29 mouse cellular contexts compared by ENCODE assay signal in the genomic region with DNA sequence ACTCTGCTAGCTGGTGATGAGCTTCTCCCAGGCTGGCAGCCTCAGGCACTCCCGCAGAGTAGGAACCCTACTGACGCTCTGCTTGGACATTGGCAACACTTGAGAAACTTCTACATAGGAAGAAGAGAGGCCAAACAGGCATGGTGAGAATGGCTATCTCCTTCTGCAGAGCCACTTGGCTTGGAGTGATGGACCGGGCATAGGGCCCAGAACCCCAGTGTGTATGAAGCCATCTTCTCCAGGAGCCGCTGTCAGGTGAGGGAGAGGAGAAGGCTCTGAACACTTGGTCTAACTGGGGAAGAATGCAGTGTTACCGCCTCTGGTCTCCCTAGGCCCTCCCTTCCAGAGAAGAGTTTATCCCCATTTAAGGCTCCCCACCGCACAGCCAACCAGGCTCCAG. TPM values are rescaled to one million over a fixed set of nuclear protein-coding genes. Genes with fewer than 3 reads are reported as not detected.
DNase-seq lines count a peak whose midpoint lies in the region; TF ChIP-seq lines count a peak whose summit lies in the region.
"Had no signal": no experiment of that assay in that cellular context is flagged by ENCODE, and none has a peak within 500 bp of the region (broad histone marks: within the 10 kb centered on the region; RNA-seq: fewer than 3 reads in every experiment).

No protein-coding gene starts in this region.

- DNase-seq in cerebellum, adult 2 months, result peak; percentile 40 to 48
- no peak for DNase-seq in cerebellum, adult 9-11 months
- peak; percentile 68 to 81 for DNase-seq in cerebellum, postnatal 25 days
- no peak for DNase-seq in cerebellum, adult 9-10 months
- peak; percentile 37 to 39 for DNase-seq in heart, adult 18-20 months
- DNase-seq in heart, embryonic 10.5 days (ENCODE audit: low spot score), result no peak
- DNase-seq in urinary bladder, postnatal 14 days (ENCODE audit: low spot score), result peak; percentile 21
- no peak for DNase-seq in urinary bladder, adult 2 months (ENCODE audit: low spot score)
- DNase-seq: adrenal gland, adult 2 months; adrenal gland, postnatal 14 days; B cell, adult 2 months; embryo, embryonic 11 days; gastrocnemius, adult 2 months; gastrocnemius, postnatal 14 days; heart, adult 11 months; heart, postnatal 4 days; kidney, adult 18-20 months; kidney, adult 9 months had no signal

- TF ChIP-seq CTCF in cerebellum, adult 2 months (IDR thresholded peaks at IDR 0.05; ENCODE audit: borderline replicate concordance, insufficient read depth, low read depth, low read length), result no peak

- H3K27me3 ChIP-seq in cerebellum, adult 2 months (ENCODE audit: control insufficient read depth, insufficient read depth, low read length), result no peaks in the 10 kb centered on the region; the same call in 1 of the 2 replicates
- peaks cover 21% of the 10 kb centered on the region; the same call in 1 of the 2 replicates for H3K27me3 ChIP-seq in heart, embryonic 10.5 days (ENCODE audit: insufficient read depth, poor library complexity, severe bottlenecking)
- H3K27me3 ChIP-seq: embryonic facial prominence, embryonic 13.5 days; forebrain, embryonic 13.5 days had no signal

- H3K4me3 ChIP-seq in cerebellum, adult 2 months (replicated peaks; ENCODE audit: insufficient read depth, low read depth, low read length), result no peak overlapping the region
- no peak overlapping the region for H3K4me3 ChIP-seq in heart, embryonic 10.5 days
- H3K4me3 ChIP-seq: embryonic facial prominence, embryonic 10.5 days; embryonic facial prominence, embryonic 13.5 days; erythroblast, embryonic 14.5 days; forebrain, embryonic 13.5 days; gastrocnemius, adult 2 months; heart, embryonic 13.5 days had no signal

- WGBS in cerebellum, adult 2 months, result 41% methylated on average over 6 of the region's 6 CpGs
- WGBS in heart, embryonic 10.5 days, result 87% methylated on average over 6 of the region's 6 CpGs

- H3K27ac ChIP-seq in cerebellum, adult 2 months (ENCODE audit: insufficient read depth, low read length), result no peak overlapping the region
- no peak overlapping the region for H3K27ac ChIP-seq in heart, embryonic 10.5 days
- H3K27ac ChIP-seq: embryonic facial prominence, embryonic 10.5 days; embryonic facial prominence, embryonic 13.5 days; forebrain, embryonic 13.5 days; gastrocnemius, adult 2 months; heart, embryonic 13.5 days; hindbrain, embryonic 14.5 days; hindbrain, postnatal 0 days had no signal

- TF ChIP-seq POLR2A in cerebellum, adult 2 months (IDR thresholded peaks at IDR 0.05; ENCODE audit: borderline replicate concordance, insufficient read depth, low read length), result no peak

- peaks cover 12% of the 10 kb centered on the region for H3K4me1 ChIP-seq in cerebellum, adult 2 months (ENCODE audit: control insufficient read depth, insufficient read depth, low read length)
- H3K4me1 ChIP-seq in heart, embryonic 10.5 days, result peaks cover 14% of the 10 kb centered on the region
- H3K4me1 ChIP-seq: forebrain, embryonic 13.5 days had no signal

- no peaks in the 10 kb centered on the region for H3K36me3 ChIP-seq in heart, embryonic 10.5 days
- H3K36me3 ChIP-seq: embryonic facial prominence, embryonic 10.5 days; embryonic facial prominence, embryonic 13.5 days; heart, embryonic 13.5 days had no signal

- no peaks in the 10 kb centered on the region for H3K9me3 ChIP-seq in heart, embryonic 10.5 days
- H3K9me3 ChIP-seq: embryonic facial prominence, embryonic 10.5 days; embryonic facial prominence, embryonic 13.5 days; forebrain, embryonic 13.5 days; heart, embryonic 13.5 days had no signal

RNA-seq across cellular contexts. Expression of a gene that starts 19.3 kb away (rescaled TPM):
- 12.4 and 13.5 TPM in 2 replicates for polyA plus RNA-seq in cerebellum, adult 2 months (2012; rRNA removed)
- total RNA-seq in heart, adult 18-20 months (2021), result 1 to 10 TPM; 1.2 to 1.3 TPM
- 0.30 and 0.40 TPM in 2 replicates for polyA plus RNA-seq in heart, embryonic 10.5 days (2016; fragmentation: Nextera tagmentation; extraction: Ambion mirVana)
- 90.1 and 101 TPM in 2 replicates for polyA plus RNA-seq in urinary bladder, adult 2 months (2012; rRNA removed)
- total RNA-seq: CH12.LX; common myeloid progenitor, adult 5-6 weeks; MEL had no signal
- polyA plus RNA-seq: erythroblast, embryonic 14.5 days; inflammation-experienced regulatory T-cells, adult 6 months had no signal

Comparison
In these comparisons a context has a peak if more than half of its experiments do, and no peak if none do; other contexts are left out.
1. DNase-seq: peak in cerebellum, adult 2 months (2 of 2), cerebellum, postnatal 25 days (2 of 2), heart, adult 18-20 months (2 of 2) and urinary bladder, postnatal 14 days (single experiment); none in cerebellum, adult 9-11 months (single experiment), cerebellum, adult 9-10 months (single experiment), heart, embryonic 10.5 days (single experiment) and urinary bladder, adult 2 months (single experiment).